Mouse (Mus musculus) adrenal gland, adult (tissue): Measurements from ENCODE around the gene Eipr1.

Source experiments
- DNase-seq, 2 experiments: peaks; one replicate each; pipeline ENCODE4 v3.0.0; 2022 to 2023; ENCODE audit warnings: low spot score in 1 of 2; ENCODE audit not compliant: inconsistent age in 2 of 2

Gene Eipr1

DNA sequence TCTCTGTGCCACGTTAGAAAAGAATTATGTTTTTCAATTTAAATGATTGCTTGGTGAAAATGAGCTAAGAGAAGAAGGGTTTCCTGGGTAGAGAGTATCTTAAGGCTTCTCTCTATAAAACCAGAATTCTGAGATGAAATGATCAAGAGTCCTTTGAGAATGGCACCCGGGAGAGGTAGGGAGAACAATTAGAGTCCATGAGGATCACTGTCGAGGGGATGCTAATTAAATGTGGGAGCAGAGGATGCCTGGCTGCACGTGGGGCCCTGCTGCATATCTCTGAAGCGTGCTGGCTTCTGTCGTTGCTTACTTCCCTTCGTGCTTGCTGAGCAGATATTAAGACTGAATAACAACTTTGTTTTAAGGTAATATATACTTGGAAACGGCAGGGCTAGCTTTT, 23.5 kb downstream of the Eipr1 start:
- DNase-seq = no peak

DNA sequence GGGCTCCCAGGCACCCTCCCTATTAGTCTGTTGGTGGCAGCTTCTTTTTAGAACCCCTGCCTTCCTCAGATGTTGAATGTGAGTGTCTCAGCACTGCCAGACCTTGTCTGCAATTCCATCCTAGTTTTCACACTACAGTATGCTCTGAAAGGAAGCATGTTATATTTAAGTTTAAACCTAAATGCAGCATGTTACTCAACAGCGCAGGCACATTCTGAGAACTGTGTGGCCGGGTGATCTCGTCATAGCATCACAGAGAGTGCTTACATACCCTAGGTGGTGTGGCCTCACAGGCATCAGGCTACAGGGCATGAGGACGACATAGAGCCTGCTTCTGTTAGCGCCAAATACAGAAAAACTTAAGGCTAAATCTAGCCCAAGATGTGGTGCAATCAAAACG, 24.0 kb downstream of the Eipr1 start:
- no peak for DNase-seq

DNA sequence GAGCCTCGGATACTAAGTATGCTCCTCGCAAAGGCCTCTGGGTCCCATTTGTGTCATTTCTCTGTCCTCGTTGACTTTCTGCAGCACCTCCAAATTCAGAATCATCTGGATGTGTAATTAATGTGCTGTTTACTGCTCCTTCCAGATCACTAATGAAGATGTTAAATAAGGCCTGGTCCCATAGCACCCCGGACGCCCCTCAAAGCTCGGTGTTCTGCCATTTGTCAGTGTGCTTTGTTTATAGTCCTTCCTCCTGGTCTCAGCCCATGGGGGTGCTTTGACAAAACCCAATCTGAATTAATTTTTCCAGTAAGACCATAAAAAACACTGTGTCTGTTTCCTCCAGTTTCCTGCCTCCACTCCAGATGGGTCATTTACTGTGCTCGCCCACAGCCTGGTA, 28.6 kb downstream of the Eipr1 start:
- DNase-seq = no peak

DNA sequence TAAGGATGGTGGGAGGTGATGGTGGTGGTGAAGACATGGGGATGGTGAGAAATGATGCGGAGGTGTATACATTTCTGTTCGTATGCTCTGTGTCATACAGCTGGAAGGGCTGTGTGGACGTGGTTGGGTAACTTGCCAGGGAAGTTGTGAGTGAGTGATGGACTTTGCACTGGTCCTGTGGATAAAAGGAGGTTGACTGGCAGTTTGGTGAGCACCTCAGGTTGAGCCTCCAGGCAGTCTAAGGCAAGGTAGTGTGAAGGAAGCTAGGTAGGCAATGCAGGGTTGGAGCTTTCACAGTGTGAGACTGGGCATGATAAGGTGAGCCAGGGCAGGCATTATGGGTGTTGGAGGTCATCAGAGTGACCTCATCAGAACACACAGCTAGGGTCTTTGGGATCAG, 31.0 kb downstream of the Eipr1 start:
- DNase-seq = no peak

DNA sequence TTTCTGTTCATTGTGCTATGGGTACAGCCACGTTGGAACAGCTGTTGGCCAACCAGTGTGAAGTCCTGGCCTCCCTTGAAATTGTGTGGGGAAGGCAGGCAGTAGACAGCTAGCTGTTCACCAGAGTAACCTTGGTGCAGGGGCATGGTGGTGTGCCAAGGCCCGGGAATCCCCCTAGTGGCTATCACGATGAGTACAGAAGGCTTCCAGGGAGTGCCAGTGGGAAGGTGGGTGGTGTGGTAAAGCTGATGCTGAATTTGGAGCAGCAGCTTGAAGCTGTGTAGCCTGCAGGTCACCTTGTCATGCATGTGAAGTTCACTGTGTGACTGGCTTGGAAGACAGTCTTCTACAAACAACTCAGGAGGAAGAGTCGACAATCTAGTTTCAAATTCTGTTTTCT, 32.8 kb downstream of the Eipr1 start:
- peak; percentile 47 to 63 for DNase-seq

DNA sequence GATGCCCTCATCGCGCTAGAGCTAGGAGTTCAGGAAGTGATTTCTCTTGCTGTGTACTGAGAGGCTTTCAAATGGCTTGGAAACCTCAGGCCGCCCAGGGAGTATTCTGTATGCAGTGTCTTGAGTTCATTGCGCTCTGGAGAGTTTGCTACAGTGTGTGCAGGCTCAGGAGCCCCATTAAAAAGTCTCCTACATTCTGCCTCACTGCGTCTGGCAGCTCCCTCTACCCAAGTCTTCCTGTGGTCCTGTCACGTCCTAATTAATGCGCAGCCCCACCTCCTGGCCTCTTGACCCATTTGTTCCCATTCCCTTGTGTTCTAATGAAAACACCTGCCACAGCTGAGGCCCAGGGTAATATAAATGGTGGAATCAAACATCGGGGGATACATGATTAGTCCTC, 33.3 kb downstream of the Eipr1 start:
- no peak for DNase-seq

DNA sequence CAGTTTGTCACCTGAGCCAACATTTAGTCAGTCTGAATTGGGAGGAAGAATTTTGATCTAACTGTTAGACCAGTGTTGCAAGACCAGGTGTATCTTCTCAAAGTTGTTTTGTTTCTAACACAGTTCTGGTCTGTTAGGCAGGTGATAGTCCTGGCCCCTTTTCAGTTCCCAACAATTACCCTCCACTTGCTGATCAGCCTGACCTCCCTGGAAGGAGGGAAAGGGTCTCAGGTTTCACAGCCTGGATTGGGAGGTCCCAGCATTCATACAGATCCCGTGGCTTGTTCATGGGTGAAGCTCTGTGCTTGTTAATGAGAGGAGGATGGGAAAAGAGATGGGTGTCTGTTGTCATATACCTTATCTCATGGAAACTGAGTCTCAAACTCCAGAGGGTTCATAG, 33.7 kb downstream of the Eipr1 start:
- DNase-seq = no peak

DNA sequence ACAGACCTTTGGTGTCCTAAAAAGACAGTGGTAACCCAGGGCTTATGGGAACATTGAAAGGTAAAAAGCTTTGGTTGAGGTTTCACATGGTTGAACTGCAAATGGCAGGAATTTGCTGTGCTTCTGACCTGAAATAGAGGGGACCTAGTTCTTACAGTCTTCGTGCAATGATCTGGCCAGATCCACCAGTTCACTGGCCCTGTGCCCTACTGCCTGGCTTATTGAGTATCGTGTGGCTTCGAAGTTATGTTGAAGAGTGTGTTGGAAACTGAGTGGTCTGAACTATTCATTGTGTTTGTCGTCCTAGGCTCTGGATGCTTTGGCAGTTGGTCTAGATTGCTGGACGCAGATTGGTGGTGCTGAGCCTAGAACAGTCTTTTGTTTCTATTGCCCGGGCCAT, 34.7 kb downstream of the Eipr1 start:
- no peak for DNase-seq

DNA sequence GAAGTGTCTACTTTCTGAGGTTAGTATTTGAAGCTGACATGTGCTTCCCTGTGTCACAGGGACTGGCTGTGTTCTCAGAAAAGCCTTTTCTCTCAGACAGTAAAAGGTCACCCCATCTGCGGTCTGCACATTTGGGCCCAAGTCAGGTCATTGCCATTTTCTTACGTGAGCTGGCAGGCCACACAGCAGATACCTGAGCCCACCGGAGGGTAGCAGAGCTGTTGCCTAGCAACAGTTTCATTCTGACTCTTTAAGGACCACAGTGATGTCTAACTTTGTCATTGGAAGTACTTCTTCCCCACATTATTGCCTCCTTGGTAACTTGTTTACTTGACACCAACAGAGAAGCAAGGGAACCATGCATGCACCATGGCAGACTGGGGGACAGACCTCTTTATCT, 41.0 kb downstream of the Eipr1 start:
- no peak for DNase-seq

DNA sequence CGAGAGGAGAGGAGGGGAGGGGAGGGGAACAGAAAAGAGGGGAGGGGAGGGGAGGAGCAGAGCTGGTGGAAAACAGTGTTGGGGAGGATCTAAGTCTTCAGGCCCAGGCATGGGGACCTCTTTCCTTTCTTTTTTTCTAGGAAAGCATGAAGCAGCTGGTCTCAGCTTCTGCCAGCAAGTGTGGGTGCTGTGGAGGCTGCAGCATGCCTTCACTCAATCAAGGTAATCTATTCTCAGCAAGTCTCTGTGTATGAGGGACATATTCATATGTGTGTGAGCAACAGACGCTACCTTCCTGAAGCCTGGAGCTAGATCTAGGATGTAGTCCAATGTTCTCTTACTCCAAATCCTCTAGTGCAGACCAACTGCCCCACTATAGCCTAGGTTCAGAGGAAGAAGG, 42.1 kb downstream of the Eipr1 start:
- DNase-seq = no peak

DNA sequence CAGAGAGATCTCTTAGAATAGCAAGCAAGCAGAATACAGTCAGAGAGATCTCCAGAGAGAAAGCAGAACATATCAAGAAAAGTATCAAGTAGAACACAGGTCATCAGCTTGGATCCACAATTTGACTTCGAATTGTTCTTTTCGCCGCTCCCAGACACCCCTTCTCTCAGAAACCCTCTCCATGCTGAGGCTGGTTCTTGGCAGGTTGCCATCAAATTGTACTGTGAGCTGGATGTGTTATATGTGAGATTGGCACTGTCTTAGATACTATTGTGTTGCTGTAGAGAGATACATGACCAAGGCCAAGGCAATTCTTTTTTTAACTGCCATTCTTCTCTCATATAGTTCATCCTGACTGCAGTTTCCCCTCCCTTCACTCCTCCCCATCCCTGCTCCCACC, 43.4 kb downstream of the Eipr1 start:
- DNase-seq = no peak

DNA sequence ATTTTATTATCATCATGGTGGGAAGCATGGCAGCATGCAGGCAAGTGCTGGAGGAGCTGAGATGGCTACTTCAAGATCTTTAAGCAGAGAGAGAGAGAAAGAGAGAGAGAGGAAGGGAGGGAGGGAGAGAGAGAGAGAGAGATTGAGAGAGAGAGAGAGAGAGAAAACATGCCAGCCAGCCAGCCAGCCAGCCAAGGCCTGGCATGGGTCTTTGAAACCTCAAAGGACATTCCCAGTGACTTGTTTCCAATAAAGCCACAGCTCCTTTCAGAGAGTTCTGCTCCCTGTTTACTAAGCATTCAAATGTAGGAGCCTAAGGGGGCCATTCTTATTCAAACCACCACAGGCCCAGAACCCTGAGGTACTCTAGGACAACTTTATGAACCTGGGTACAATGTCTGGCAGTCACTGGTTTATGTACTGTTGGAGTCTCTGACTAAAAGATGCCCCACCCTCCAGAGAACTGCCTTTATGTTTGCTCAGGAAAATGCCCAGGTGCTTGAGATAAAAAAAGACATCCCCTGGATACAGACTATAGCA, 45.3 kb downstream of the Eipr1 start:
- DNase-seq = no peak

DNA sequence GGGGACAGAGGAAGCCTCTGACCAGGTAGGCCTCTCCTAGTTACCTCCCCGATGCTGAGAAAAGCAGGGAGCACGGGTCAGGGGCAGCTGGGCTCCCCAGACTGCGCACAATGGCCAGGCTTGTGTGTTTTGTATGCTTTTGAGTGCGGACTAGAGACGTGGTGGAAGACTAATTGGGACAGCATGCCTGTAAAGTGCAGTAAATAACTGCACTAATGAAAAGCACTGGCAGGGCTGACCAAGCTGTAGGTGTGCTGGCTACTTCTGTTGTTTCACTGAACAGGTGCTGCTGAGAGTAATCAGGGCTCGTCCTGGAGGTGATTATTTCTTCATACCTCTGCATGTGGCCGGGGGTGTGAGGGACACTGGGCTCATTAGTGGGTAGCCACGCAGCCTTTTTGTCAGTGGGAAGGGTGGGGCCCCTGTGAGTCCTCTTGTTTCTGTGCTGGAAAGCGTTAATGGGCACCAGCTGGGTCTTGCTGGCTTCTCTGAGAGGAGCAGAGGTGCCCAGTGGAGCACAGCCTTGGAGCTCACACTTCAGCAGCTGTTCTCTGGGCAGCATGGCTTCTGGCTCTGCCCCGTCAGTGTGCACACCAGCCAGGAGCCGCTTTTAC, 48.3 kb downstream of the Eipr1 start:
- DNase-seq = no peak

DNA sequence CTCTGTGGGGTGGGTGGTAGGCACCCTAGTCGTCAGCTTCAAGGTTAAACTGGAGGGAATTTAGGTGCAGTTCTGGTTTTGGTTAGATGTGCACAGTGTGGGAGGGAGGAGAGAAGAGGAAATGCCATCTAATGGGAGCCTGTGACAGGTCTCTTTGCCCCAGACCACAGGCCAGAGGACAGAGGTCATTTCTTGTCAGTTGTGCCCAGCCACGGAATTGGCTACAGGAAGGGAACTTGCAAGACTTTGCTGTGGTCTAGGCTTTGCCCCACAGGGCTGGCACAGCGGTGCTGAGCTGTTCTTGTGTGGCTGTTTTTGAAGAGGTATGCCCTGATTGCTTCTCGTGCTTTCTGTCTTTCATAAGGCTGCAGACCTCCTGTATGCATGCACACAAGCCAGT, 48.8 kb downstream of the Eipr1 start:
- DNase-seq = no peak

DNA sequence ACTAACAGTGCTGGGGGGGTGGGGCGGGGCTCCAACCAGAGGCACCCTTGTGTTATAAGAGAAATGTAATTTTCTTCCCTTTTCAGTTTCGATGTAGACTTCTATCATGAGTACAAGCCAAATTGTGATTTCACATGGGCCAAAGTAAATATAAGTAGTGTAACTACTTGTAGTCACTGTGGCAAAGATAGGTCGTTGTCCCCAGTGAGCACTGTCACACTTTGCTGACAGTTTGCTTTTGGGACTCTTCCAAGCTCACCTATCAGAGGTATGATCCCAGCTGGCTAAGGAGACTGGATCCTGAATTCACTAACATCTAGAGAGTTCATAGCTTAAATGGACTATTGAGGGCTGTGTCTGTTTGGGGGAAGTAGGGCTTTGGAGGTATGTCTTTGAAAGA, 49.3 kb downstream of the Eipr1 start:
- DNase-seq = no peak

DNA sequence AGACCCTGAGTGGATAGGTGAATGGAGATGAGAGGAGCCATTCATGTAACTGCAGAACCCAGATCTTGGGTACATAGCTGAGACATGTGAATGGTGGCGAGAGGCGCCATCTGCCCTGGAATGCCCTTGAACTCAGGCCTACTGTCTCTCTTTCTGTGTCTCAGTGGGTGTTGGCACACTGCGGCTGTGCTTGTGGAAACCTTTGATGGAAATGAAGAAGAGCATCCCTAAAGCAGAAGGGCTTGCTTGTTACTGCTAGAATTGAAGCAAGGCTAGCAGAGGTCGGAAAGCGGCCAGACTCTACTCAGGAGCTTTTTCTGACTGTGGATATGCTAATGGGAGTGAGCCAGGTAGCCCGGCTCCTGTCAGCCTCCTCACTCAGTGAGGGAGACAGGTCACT, 50.1 kb downstream of the Eipr1 start:
- DNase-seq = no peak

DNA sequence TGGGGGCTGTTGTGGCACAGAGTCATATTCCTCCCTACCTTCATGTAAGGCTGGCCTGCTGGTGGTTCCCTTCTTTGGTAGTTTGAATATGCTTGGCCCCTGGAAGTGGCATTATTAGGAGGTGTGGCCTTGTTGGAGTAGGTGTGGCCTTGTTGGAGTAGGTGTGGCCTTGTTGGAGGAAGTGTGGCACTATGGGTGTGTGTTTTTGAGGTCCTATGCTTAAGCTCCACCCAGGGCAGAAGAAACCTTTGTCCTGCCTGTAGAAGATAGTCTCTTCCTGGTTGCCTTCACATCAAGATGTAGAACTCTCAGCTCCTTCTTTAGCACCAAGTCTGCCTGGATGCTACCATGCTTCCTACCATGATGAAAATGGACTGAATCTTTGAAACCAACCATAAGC, 51.4 kb downstream of the Eipr1 start:
- no peak for DNase-seq

DNA sequence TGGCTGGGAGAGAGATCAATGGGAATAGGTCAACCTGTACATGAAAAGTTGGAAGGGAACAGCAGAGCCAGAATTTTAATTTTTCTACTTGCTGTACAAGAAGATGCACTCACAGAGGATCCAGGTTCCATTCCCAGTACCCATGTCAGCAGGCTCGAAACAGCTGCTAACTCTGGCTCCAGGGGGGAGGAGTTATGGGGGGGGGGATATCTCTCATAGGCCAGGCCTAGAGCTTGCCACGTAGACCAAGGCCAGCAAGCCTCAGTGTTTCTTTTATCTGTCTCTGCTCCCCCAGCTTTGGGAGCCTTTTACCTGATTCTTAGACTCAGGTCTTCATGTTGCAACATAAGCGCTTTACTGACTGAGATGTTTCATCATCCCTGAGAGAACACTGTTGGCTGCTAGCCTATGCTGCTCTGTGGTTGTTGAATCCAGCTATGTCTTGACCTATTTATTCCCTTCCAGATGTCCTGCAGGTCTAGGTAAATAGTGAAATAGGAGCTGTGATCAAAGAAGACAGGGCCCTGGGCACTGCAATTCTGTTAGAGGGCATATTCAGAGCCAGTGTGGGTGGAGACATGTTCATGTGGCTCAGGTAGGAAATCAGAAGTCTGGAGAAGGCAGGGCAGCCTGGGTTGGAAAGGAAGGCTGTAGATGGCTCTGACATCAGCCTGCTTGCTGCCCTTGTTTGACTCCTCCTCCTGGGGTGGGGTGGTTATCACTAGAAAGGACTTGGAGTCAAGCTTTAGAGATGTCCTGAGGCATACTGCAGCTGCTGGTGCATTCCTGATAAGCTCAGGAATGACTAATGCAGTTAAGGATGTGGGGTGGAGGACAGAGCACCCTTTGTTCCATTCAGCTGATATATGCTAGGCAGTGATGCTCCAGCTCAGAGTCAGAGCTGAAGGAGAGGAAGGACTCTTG, 53.2 kb downstream of the Eipr1 start:
- peak; percentile 76 to 79 for DNase-seq

DNA sequence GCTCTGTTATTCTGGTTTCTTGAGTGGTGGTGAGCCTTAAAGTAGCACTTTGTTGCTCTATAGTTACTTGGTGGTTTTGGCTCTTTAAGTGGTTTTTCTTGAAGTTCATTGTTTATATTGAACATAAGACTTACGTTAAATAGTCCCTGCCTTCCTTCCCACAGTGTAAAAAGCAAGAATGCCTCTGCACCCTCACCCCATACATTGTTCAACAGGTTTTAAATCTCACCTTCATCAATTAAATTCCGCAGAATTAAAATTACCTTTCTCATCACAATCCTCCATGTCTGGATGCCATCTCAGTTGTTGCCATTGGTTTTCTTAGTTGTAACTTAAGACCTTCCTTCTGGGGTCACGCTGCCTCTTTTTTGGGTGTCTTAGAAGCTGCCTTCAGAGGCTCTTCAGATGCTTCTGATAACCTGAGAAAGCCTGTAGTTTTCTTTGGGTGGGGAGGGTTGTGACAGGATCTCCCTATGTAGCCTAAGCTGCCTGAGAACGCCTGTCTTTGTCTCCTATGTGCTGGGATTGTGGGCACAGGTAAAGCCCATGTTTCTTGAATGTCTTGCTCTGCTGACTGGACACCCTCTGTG, 57.3 kb downstream of the Eipr1 start:
- no peak for DNase-seq

DNA sequence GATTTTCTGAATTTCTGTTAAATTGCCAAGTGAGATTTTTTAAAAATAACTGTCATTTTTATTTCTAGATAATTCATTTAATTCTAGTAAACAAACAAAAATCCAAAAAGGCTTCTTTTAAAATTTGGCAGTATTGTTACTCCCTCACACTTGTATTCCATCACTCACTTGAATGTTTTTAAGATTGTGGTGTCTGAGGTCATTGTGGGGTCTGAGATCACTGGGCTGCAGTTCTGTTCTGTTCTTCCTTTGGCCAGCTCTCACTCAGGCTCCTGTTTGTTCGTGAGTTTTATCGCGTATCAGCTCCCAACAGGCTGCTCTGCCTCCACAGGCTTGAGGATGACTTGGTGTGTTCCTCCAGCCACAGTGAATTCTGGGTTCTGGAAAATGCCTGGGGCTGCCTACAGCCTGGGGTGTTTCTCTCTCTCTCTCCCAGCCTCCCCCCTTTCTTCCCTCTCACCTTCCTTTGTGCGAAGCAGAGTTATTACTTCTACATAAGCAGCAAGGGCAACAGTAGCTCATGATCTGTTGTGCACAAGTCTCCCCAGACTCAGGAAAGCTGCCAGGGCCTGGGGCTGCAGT, 58.2 kb downstream of the Eipr1 start:
- no peak for DNase-seq

DNA sequence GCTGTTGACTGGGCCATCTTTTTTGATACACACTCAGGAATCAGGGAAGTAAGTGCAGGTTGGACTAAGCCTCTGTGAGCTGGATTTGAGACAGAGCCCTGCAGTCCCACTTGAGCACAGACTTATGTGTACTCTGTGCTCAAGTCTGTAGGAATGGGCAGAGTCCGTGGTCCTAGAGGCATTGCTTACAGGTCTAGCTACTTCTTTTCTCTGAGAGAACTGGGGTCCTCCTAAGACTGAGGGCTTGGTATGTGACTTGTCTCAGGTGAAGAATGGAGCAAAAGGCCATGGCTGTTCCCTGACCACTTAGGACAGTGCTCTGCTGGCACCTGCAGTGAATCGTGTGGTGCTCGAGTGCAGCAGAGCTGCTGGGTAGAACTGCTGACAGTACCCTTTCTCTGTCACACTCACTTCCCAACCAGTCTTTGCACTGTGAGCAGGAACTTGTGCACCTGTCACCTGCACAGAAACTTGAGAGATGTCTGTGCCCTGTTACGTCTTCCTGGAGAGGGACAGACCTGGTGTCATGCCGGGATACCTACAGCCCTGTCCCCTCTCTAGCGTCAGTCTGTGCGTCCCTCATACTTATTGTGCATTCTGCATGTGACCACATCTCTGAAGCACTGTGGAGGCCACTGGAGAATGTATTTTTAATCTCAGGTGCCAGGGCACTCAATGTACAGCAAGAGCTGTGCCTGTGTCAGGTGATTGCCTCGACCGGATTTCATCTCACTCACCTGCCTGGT, 65.3 kb downstream of the Eipr1 start:
- DNase-seq = no peak
